Mouse (Mus musculus) stomach, embryonic 15.5 days (tissue): ENCODE measurements around the gene Ltbp1. TPM values are rescaled to one million over a fixed set of nuclear protein-coding genes. Genes with fewer than 3 reads are reported as not detected.

Experiments used
- ATAC-seq: fragments of 200-750 bp; cut with Nextera tagmentation; 2 replicates; pipeline ENCODE4 v1.8.0; 2017; ENCODE audit warnings: low read depth, moderate number of reproducible peaks, moderate TSS enrichment; ENCODE audit not compliant: insufficient read depth, low FRiP score
- H3K27ac ChIP-seq: fragments of 300-500 bp; sonication (generic); 2 replicates; pipeline ENCODE4 v1.5.1; 2015; ENCODE audit warnings: mild to moderate bottlenecking, inconsistent platforms
- H3K27me3 ChIP-seq: fragments of 300-500 bp; sonication (generic); replicated peaks from 2 replicates; pipeline ENCODE4 v1.6.1; 2015; ENCODE audit warnings: inconsistent platforms
- H3K36me3 ChIP-seq: fragments of 300-500 bp; sonication (generic); 2 replicates; pipeline ENCODE4 v1.6.1; 2015; ENCODE audit warnings: inconsistent platforms
- H3K4me1 ChIP-seq: fragments of 300-500 bp; sonication (generic); 2 replicates; pipeline ENCODE4 v1.6.1; 2015; ENCODE audit warnings: inconsistent platforms
- H3K4me2 ChIP-seq: fragments of 300-500 bp; sonication (generic); 2 replicates; pipeline ENCODE4 v1.6.1; 2015; ENCODE audit warnings: mild to moderate bottlenecking, inconsistent platforms
- H3K4me3 ChIP-seq: fragments of 300-500 bp; sonication (generic); replicated peaks from 2 replicates; pipeline ENCODE4 v1.5.1; 2015; ENCODE audit warnings: inconsistent platforms
- H3K9ac ChIP-seq: fragments of 300-500 bp; sonication (generic); 2 replicates; pipeline ENCODE4 v1.6.1; 2015; ENCODE audit warnings: inconsistent platforms
- H3K9me3 ChIP-seq: fragments of 300-500 bp; sonication (generic); 2 replicates; pipeline ENCODE4 v1.6.1; 2016; ENCODE audit warnings: inconsistent platforms
- WGBS: fragments of 180-500 bp; shearing (Covaris S2); methylation state at CpG from one replicate; pipeline ENCODE4 v1.1.7; 2015; 5-methylcytosine and 5-hydroxymethylcytosine counted together
- polyA plus RNA-seq: library from polyadenylated mRNA; unstranded; fragments of >200 nt; fragmentation: Nextera tagmentation; extraction: Ambion mirVana; gene quantifications from 2 replicates; pipeline ENCODE4 v1.2.1, GENCODE M21; 2015

Ltbp1 gene
- polyA plus RNA-seq, 1 experiment from 2014 or later: 26.1 TPM

DNA sequence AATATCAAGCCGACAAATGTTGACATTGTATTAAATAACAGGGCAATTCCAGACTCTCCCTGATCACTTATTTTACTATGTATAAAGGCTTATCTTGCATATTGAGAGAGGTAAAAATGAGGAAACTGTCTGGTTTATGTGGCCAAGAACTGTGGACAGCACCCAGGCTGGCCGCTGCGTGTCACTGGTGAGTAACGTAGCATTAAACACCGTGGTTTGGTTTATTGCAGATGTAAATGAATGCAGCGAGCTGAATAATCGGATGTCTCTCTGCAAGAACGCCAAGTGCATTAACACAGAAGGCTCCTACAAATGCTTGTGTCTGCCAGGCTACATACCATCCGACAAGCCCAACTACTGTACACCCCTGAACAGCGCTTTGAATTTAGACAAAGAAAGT lies 384.8 kb downstream of the Ltbp1 start:
- Histone ChIP-seq H3K27me3 (no peaks in the 10 kb centered on the region), H3K36me3 (peaks cover 3% of the 10 kb centered on the region; the same call in 1 of the 2 replicates), H3K4me3 (no peak overlapping the region), H3K27ac (no peak overlapping the region), H3K4me1 (no peaks in the 10 kb centered on the region), H3K4me2 (no peak overlapping the region), H3K9ac (no peak overlapping the region), H3K9me3 (no peaks in the 10 kb centered on the region)
- ATAC-seq: no peak
- 92% methylated on average over 10 of the region's 10 CpGs for WGBS

DNA sequence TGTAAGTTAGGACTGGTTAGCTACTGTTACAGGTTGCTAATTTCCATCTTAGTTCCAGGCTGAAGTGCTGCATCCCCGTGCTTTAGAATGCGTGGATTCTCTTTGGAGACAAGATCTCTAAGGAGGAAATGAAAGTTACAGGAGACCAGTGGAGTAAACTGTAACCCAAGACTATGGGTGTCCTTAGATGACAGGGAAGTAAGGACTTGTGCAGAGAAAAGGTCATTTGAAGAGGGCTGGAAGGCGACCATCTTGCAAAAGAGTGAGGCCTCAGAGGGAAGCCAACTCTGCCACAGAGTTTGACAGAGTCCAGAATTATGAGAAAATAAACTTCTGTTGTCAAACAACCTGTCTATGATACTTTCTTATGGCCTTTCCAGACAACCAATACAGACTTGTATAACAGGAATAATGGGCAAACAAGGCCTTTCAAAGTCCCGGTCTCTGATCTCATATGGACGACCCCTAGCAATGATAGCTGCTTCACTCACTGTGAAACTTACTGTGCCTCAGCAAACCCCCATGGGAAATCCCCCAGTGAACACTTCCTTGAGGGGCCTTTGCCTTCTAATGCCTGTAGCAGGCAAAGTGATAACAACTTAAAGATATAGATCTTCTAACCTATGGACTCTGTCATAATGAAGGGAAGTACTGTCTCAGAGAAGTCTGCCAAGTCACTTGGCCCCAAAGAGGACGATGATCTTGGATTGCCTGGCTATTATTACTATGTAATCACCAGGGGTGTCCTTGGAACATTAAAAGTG lies 386.2 kb downstream of the Ltbp1 start:
- Histone ChIP-seq H3K4me1 (no peaks in the 10 kb centered on the region), H3K36me3 (peaks cover 3% of the 10 kb centered on the region; the same call in 1 of the 2 replicates), H3K9ac (no peak overlapping the region), H3K4me3 (no peak overlapping the region), H3K4me2 (no peak overlapping the region), H3K27ac (no peak overlapping the region), H3K27me3 (no peaks in the 10 kb centered on the region), H3K9me3 (no peaks in the 10 kb centered on the region)
- ATAC-seq: no peak
- WGBS: 81% methylated on average over 6 of the region's 6 CpGs

DNA sequence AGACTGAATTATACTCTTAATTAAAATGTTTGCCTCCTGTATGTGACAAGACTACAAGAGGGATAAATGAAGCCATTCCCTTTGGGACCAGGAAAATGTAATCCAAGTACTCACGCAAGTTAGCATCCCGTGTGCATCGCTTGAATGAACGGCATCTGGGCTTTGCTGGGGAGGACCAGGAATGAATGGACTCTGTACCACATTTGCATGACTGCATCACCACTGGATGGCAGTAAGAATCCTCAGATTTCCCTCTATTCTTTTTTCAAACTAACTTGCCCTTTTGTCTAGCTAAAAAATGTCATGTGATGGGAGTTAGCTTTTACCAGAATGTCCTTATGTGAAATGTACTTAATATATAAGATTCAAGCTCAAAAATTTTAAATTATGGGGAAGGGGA lies 401.0 kb downstream of the Ltbp1 start:
- Histone ChIP-seq H3K4me2 (no peak overlapping the region), H3K4me3 (no peak overlapping the region), H3K4me1 (no peaks in the 10 kb centered on the region), H3K27me3 (no peaks in the 10 kb centered on the region), H3K9ac (no peak overlapping the region), H3K9me3 (no peaks in the 10 kb centered on the region), H3K27ac (no peak overlapping the region), H3K36me3 (no peaks in the 10 kb centered on the region)
- ATAC-seq: no peak
- 57% methylated on average over 4 of the region's 4 CpGs for WGBS

DNA sequence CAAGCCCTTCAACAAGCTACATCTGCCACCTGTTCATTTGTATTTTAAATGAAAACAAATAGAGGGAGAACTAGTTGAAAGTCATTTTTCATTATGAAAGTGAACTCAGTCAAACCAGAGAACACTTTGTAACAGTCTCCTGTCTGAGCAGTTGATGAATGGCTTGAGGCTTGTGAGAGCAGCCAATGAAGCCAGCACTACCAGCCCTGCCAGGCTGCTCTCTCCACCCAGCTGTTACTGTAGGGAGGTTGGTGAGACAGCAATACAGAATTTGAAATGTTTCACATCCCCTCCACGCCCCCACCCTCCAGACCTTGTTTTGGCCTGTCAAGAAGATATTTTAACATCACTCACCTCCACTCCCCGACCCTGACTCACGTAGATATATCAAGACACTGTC lies 411.5 kb downstream of the Ltbp1 start:
- WGBS: 56% methylated on average over 3 of the region's 3 CpGs
- no peak overlapping the region for H3K9ac ChIP-seq
- ATAC-seq: no peak
- H3K4me3 ChIP-seq: no peak overlapping the region
- H3K36me3 ChIP-seq: no peaks in the 10 kb centered on the region
- H3K4me1 ChIP-seq: no peaks in the 10 kb centered on the region
- no peaks in the 10 kb centered on the region for H3K9me3 ChIP-seq
- no peak overlapping the region for H3K27ac ChIP-seq
- no peaks in the 10 kb centered on the region for H3K27me3 ChIP-seq
- H3K4me2 ChIP-seq: no peak overlapping the region

DNA sequence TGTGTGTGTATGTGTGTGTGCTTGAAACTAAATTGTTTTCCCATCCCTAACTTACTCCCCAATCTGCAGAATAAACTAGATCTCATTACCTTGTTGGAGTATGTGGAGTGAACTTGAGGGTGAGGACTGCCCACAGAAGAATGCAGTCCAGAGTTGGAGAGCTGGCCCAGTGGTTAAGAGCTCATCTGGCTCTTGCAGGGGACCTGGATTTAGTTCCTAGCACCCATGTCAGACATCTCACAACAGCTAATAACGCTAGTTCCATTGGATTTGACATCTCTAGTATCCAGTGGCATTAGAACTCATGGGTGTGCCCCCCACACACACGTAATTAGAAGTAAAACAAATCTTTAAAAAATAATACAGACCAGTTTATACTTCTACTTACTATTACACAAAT lies 428.8 kb downstream of the Ltbp1 start:
- no peak overlapping the region for H3K27ac ChIP-seq
- no peaks in the 10 kb centered on the region for H3K36me3 ChIP-seq
- ATAC-seq: no peak
- H3K4me1 ChIP-seq: no peaks in the 10 kb centered on the region
- no peak overlapping the region for H3K9ac ChIP-seq
- no peaks in the 10 kb centered on the region for H3K27me3 ChIP-seq
- H3K4me3 ChIP-seq: no peak overlapping the region
- WGBS: 87% methylated on average over 2 of the region's 2 CpGs
- no peaks in the 10 kb centered on the region for H3K9me3 ChIP-seq
- no peak overlapping the region for H3K4me2 ChIP-seq

DNA sequence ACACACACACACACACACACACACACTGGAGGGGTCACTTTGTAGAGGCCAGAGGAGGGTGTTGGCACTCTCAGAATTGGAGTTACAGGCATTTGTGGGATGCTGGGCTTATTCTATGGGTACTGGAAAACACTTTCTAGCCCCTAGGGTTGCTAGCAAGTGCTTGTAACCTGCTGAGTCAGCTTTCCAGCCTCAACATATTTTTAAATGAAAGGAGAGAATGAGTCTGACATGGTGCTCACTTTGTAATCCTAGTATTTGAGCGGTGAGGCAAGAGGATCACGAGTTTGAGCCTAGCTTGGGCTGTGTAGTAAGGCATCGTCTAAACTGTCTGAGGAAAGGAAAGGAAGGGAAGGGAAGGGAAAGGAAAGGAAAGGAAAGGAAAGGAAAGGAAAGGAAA lies 429.5 kb downstream of the Ltbp1 start:
- Histone ChIP-seq H3K9ac (no peak overlapping the region), H3K4me1 (no peaks in the 10 kb centered on the region), H3K4me2 (no peak overlapping the region), H3K9me3 (no peaks in the 10 kb centered on the region), H3K27ac (no peak overlapping the region), H3K4me3 (no peak overlapping the region), H3K36me3 (no peaks in the 10 kb centered on the region), H3K27me3 (no peaks in the 10 kb centered on the region)
- 71% methylated on average over 3 of the region's 3 CpGs for WGBS
- ATAC-seq: no peak

DNA sequence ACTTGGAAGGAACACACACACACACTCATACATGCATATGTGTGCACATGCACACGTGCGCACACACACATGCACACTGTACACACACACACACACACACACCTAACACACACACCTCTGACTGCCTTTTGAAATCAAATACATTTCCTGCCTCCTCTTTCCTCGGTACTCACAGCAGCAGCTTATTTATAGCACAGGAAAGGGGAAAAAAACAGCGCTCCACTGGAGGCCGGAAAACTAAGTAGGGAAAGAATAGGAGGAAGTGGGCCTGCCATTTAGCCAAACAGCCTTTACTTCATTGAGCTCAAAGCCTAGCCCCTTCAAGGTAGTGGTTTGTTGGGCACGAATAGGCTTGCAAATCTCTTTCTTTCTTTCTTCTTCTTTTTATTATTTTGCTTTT lies 430.2 kb downstream of the Ltbp1 start, which contains the start of gene Rasgrp3:
TSS of gene Rasgrp3 (plus strand) at position 298 of the 400 bp plus-strand sequence.
- no peak within 1 kb of the TSS; the same call in 1 of the 2 replicates for H3K27ac ChIP-seq

DNA sequence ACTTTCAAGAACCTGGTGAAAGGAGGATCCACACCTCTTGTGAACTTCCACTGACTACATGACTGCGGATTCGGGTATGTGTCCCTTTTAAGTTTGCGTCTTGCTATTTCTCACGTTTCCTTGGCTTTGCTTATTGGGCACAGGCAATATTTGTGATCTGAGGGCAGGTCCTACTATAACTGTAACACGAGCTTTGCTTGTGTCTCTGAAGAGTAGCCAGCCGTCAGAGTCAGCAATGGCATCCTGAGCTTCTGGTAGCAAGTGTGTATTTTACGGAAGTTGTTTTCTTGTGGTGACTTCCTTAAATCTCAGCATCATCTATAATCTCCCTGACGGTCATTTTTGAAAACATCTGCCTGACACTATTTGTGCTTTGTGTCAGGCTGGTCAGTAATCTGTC lies 430.7 kb downstream of the Ltbp1 start:
- no peak for ATAC-seq
- no peak overlapping the region; the same call in 1 of the 2 replicates for H3K27ac ChIP-seq
- no peak overlapping the region for H3K9ac ChIP-seq

More for the DNA sequence above, 430.2 kb downstream of the Ltbp1 start, which contains the start of gene Rasgrp3:
- Histone ChIP-seq H3K36me3 (no peaks in the 10 kb centered on the region), H3K9me3 (no peaks in the 10 kb centered on the region), H3K27me3 (no peaks in the 10 kb centered on the region), H3K4me1 (no peaks in the 10 kb centered on the region), H3K4me3 (peak within 1 kb of the TSS; percentile 13; the same call in 1 of the 2 replicates), H3K4me2 (no peak within 1 kb of the TSS), H3K9ac (no peak within 1 kb of the TSS)
- ATAC-seq: no peak
- 60% methylated on average over 6 of the region's 6 CpGs for WGBS

DNA sequence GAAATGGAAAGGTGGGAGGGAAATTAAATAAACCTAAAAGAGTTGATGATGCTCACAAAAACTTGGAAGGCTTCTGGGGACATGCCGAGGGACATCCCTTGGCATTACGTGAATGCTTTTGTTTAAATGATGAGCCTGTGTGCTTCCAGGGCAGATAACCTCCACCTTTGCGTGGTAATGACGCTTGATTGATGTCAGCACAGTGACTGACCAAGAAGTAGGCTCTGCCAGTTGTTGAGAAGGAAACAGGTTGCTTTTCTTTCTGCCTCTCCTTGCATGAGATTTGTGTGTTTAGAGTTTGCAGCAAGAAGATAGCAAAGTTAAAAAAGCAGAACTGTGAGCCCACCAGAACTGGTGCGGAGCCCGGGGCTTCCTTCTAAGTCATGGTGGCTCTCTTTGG lies 431.5 kb downstream of the Ltbp1 start:
- Histone ChIP-seq H3K4me1 (no peaks in the 10 kb centered on the region), H3K36me3 (no peaks in the 10 kb centered on the region), H3K27ac (no peak overlapping the region), H3K4me3 (peak overlapping the region; percentile 13; the same call in 1 of the 2 replicates), H3K9ac (no peak overlapping the region), H3K4me2 (no peak overlapping the region), H3K27me3 (no peaks in the 10 kb centered on the region), H3K9me3 (no peaks in the 10 kb centered on the region)
- no peak for ATAC-seq
- WGBS: 43% methylated on average over 6 of the region's 6 CpGs

More for the DNA sequence above, 430.7 kb downstream of the Ltbp1 start:
- Histone ChIP-seq H3K4me1 (no peaks in the 10 kb centered on the region), H3K27me3 (no peaks in the 10 kb centered on the region), H3K4me2 (no peak overlapping the region), H3K4me3 (no peak overlapping the region; the same call in 1 of the 2 replicates), H3K36me3 (no peaks in the 10 kb centered on the region), H3K9me3 (no peaks in the 10 kb centered on the region)
- 56% methylated on average over 8 of the region's 8 CpGs for WGBS

DNA sequence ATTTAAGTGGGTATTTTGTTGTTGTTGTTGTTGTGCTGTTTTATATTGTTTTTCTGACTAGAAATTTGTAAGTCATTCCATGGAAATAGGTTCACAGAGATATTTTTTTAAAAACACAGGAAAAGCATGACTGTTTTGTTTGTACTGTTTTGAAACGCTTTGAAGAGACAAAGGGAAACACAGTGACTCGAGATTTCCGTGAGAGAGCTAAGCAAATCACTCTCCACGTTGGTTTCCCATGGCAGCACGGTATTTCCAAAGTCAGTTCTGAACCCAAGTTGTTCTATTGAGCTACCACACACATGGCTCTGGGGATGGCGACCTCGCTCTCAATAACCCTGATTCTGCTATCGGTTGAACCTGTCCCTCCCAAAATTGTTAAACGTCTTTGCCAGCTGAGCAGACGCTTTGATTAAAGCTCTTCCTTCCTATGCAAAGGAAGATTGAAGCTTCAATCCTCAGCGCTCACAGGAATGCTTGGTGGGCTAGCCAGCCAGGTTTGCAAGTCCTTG lies 431.9 kb downstream of the Ltbp1 start:
- H3K27ac ChIP-seq: no peak overlapping the region
- no peaks in the 10 kb centered on the region for H3K4me1 ChIP-seq
- no peaks in the 10 kb centered on the region for H3K27me3 ChIP-seq
- 56% methylated on average over 11 of the region's 11 CpGs for WGBS
- no peak for ATAC-seq
- no peak overlapping the region for H3K4me2 ChIP-seq
- H3K9ac ChIP-seq: no peak overlapping the region
- peak overlapping the region; percentile 13; the same call in 1 of the 2 replicates for H3K4me3 ChIP-seq
- H3K36me3 ChIP-seq: no peaks in the 10 kb centered on the region
- no peaks in the 10 kb centered on the region for H3K9me3 ChIP-seq

DNA sequence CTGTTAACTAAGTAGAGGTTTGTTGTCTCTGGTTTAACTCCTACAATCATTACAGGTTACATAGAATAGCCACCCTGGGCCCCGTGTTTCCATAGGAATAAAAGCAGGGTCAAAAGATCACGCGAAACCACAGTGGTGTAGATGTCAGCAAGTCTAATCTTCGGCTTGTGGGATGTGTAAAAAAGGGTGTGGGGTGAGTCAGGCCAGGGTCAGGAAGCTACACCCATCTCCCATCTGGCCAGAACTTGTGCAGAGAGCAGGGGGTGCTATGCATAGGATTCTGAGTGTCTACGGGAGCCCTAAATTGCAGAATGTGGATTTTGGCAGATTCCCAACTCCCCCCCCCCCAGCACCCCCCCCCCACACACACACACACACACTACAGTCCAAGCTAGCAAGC lies 432.8 kb downstream of the Ltbp1 start:
- Histone ChIP-seq H3K27ac (no peak overlapping the region), H3K9ac (no peak overlapping the region), H3K27me3 (no peaks in the 10 kb centered on the region), H3K4me1 (no peaks in the 10 kb centered on the region), H3K4me3 (no peak overlapping the region), H3K36me3 (no peaks in the 10 kb centered on the region), H3K9me3 (no peaks in the 10 kb centered on the region), H3K4me2 (no peak overlapping the region)
- ATAC-seq: no peak; the same call in 1 of the 2 replicates
- 32% methylated on average over 5 of the region's 5 CpGs for WGBS

DNA sequence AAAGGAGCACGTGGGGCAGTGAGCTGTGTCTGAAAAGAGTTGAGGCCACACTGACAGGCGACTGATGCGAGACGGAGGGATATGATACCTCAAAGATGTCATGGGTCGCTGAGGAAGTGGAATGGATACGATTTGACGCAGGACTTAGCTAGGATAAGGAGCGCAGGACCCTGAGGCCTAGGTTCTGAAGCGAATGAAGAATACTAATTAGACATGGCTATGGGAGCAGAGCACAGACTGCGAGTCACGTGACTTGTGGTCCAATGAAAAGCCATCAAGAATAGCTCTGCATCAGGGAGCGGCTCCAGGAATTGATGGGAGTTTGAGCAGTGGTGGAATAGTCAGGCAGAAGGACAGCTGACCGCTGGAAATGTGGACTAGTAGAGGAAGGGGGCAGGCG lies 433.7 kb downstream of the Ltbp1 start:
- H3K27ac ChIP-seq: no peak overlapping the region
- H3K36me3 ChIP-seq: no peaks in the 10 kb centered on the region
- H3K9ac ChIP-seq: no peak overlapping the region
- ATAC-seq: no peak
- no peaks in the 10 kb centered on the region for H3K27me3 ChIP-seq
- no peaks in the 10 kb centered on the region for H3K4me1 ChIP-seq
- no peak overlapping the region for H3K4me3 ChIP-seq
- H3K4me2 ChIP-seq: no peak overlapping the region
- WGBS: 83% methylated on average over 14 of the region's 14 CpGs
- no peaks in the 10 kb centered on the region for H3K9me3 ChIP-seq
